Mouse (Mus musculus) spleen, adult 2 months (tissue): ENCODE results near the gene Cd81.

Experiments used
- CTCF ChIP-seq: fragments of 200-500 bp; IDR thresholded peaks from 2 replicates; pipeline ENCODE4 v1.5.1; 2011; ENCODE audit warnings: mild to moderate bottlenecking, inconsistent platforms; ENCODE audit not compliant: insufficient read depth, insufficient read length, insufficient replicate concordance; ENCODE audit errors: extremely low read depth
- POLR2A ChIP-seq: fragments of 200-500 bp; IDR thresholded peaks from 2 replicates; pipeline ENCODE4 v1.6.1; 2011; ENCODE audit warnings: low read depth, low read length, inconsistent platforms

- TF ChIP-seq CTCF: no peak
- no peak for TF ChIP-seq POLR2A
Observed at GRCm38 (mm10) chr7:143067469-143067868, 14.9 kb downstream of the Cd81 start.
